Mouse (Mus musculus) kidney, embryonic 16.5 days (tissue): ENCODE data around the gene Nav2. TPM values are rescaled to one million over a fixed set of nuclear protein-coding genes. Genes with fewer than 3 reads are reported as not detected.

Source experiments
- ATAC-seq: fragments of 200-750 bp; cut with Nextera tagmentation; 2 replicates; pipeline ENCODE4 v1.8.0; 2017; ENCODE audit warnings: moderate TSS enrichment; ENCODE audit not compliant: low FRiP score, low TSS enrichment
- H3K27ac ChIP-seq: fragments of 300-500 bp; sonication (generic); 2 replicates; pipeline ENCODE4 v1.5.1; 2014; ENCODE audit warnings: low read length
- H3K27me3 ChIP-seq: fragments of 300-500 bp; sonication (generic); 2 replicates; pipeline ENCODE4 v1.6.1; 2014; ENCODE audit warnings: low read length, control low read depth, mixed read lengths; ENCODE audit not compliant: insufficient read depth
- H3K36me3 ChIP-seq: fragments of 300-500 bp; sonication (generic); 2 replicates; pipeline ENCODE4 v1.6.1; 2014; ENCODE audit warnings: low read length, control low read depth, mixed read lengths; ENCODE audit not compliant: insufficient read depth
- H3K4me1 ChIP-seq: fragments of 300-500 bp; sonication (generic); 2 replicates; pipeline ENCODE4 v1.6.1; 2014; ENCODE audit warnings: low read length, control low read depth, mixed read lengths; ENCODE audit not compliant: insufficient read depth
- H3K4me2 ChIP-seq: fragments of 300-500 bp; sonication (generic); replicated peaks from 2 replicates; pipeline ENCODE4 v1.6.1; 2014; ENCODE audit warnings: low read depth, low read length
- H3K4me3 ChIP-seq: fragments of 300-500 bp; sonication (generic); 2 replicates; pipeline ENCODE4 v1.5.1; 2014; ENCODE audit warnings: mild to moderate bottlenecking, low read length
- H3K9ac ChIP-seq: fragments of 300-500 bp; sonication (generic); replicated peaks from 2 replicates; pipeline ENCODE4 v1.6.1; 2014; ENCODE audit warnings: low read length
- H3K9me3 ChIP-seq: fragments of 300-500 bp; sonication (generic); 2 replicates; pipeline ENCODE4 v1.6.1; 2016; ENCODE audit warnings: low read length, control low read depth
- WGBS: fragments of 180-500 bp; shearing (Covaris S2); extraction: QIAGEN DNeasy Blood & Tissue Kit; methylation state at CpG from one replicate; pipeline ENCODE4 v1.1.7; 2014; 5-methylcytosine and 5-hydroxymethylcytosine counted together
- polyA plus RNA-seq: library from polyadenylated mRNA; unstranded; fragments of >200 nt; fragmentation: Nextera tagmentation; extraction: Ambion mirVana; gene quantifications from 2 replicates; pipeline ENCODE4 v1.2.1, GENCODE M21; 2015

Gene Nav2
- polyA plus RNA-seq, 1 experiment from 2014 or later: 22.6 TPM

DNA sequence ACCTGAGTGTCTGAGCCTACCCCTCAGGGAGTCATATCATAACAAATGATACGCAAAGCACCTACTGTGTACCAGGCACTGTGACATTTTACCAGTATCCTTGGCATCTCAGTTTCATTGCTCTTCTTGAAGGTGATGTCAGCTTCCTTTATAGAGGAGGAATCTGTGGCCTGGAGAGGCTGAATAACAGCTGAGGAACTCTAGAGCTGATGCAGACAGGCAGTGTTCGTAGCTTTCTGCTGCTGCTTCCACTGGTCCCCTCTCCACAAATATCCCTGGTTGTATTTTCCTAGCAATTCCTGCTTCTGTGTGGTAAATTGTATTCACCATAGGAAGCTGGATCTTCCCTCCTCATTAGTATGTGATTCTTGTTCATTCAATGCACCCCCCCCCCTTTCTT is 462.8 kb downstream of the Nav2 start:
- Histone ChIP-seq H3K36me3 (no peaks in the 10 kb centered on the region), H3K9me3 (no peaks in the 10 kb centered on the region), H3K27me3 (no peaks in the 10 kb centered on the region), H3K9ac (no peak overlapping the region), H3K4me2 (no peak overlapping the region), H3K27ac (no peak overlapping the region), H3K4me1 (peaks cover 8% of the 10 kb centered on the region), H3K4me3 (no peak overlapping the region)
- ATAC-seq: no peak
- WGBS: 96% methylated on average over 2 of the region's 2 CpGs

DNA sequence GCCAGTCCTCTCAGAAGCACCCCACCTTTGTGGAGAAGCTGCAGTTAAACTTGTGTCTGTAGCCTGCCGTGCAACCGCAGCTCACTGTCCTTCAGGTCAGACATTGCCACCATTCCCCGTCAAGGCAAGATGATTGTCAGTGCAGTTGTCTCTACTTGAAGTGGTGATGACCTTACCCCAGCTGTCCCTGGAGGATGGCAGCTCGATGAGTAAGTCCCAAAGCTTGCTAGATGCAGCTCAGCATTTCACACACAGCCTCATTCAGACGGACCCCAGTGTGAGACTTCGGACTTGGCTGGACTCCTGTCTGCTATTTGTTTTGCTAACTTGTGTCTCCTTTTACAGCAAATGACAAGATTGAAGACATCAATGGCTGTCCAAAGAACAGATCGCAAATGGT is 463.5 kb downstream of the Nav2 start:
- Histone ChIP-seq H3K36me3 (no peaks in the 10 kb centered on the region), H3K9ac (no peak overlapping the region), H3K9me3 (no peaks in the 10 kb centered on the region), H3K4me2 (no peak overlapping the region), H3K4me3 (no peak overlapping the region), H3K4me1 (peaks cover 8% of the 10 kb centered on the region), H3K27ac (no peak overlapping the region), H3K27me3 (no peaks in the 10 kb centered on the region)
- 72% methylated on average over 7 of the region's 7 CpGs for WGBS
- ATAC-seq: no peak

DNA sequence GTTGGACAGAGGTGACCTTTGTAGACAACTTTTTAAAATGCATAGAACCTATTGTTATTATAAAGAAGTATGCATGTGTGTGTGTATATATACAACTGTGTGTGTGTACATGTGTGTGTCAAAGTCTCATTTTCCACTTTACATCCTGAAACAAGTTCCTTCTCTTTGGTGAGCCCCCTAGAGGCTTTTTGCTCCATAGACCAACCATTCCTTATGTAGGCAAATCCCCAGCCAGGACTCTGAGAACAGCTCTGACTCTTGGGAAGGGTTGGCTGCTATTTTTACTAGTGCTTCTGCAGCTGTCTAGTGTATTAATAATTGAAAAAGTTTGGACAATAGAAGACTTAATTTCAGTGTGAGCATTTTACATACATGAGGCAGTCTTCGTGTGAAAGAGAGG is 464.7 kb downstream of the Nav2 start:
- peaks cover 7% of the 10 kb centered on the region for H3K4me1 ChIP-seq
- 0 out of 2 replicates have a peak, but pooled peaks cover 5% of the 10 kb centered on the region for H3K36me3 ChIP-seq
- 87% methylated on average over 1 of the region's 1 CpGs for WGBS
- H3K4me2 ChIP-seq: no peak overlapping the region
- H3K9ac ChIP-seq: no peak overlapping the region
- no peak overlapping the region for H3K27ac ChIP-seq
- H3K9me3 ChIP-seq: no peaks in the 10 kb centered on the region
- no peaks in the 10 kb centered on the region for H3K27me3 ChIP-seq
- ATAC-seq: no peak
- H3K4me3 ChIP-seq: no peak overlapping the region

DNA sequence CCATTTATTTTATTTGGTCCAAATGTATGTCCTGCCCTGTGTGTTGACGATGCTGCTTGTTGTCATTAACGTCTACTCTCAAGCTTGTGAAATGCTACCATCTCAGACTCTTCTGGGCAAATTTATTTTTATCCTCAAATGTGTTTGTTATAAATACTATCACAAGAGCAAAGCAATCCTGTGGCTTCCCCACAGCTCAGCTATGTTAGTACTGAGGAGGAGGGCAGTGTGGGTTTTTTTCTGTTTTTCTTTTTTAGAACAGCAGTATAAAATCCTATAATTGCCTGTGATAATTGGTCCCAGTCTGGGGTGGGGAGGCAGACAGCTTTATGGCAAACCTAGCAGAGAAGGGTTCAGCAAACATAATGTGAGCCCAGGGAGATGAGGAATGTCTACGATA is 465.1 kb downstream of the Nav2 start:
- Histone ChIP-seq H3K36me3 (0 out of 2 replicates have a peak, but pooled peaks cover 5% of the 10 kb centered on the region), H3K9ac (no peak overlapping the region), H3K4me3 (no peak overlapping the region), H3K9me3 (no peaks in the 10 kb centered on the region), H3K4me2 (no peak overlapping the region), H3K27me3 (no peaks in the 10 kb centered on the region), H3K27ac (no peak overlapping the region), H3K4me1 (peaks cover 2% of the 10 kb centered on the region)
- ATAC-seq: no peak
- 69% methylated on average over 3 of the region's 3 CpGs for WGBS

DNA sequence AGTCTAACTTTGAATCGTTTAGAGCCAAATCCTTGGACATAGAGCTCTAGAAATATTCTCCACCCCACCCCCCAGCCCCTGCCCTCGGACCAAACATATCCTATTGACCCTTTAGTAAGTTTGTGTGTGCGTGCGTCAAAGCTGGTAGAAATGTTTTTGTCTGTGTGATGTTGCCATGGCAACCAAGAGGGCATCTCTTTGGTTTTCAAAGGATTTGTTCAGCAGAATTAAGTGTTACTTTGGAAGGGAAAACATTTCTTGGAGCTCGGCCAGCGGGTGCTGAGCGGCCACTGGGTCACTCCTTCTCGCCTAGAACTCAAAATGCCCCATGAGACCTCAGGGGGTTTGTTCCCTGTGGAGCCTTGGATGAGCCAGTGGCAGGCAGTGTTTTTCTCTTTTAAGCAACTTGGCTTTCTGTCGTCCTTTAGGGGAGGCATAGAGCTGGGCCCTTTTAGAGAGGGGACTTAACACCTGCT is 467.0 kb downstream of the Nav2 start:
- Histone ChIP-seq H3K9ac (no peak overlapping the region), H3K36me3 (0 out of 2 replicates have a peak, but pooled peaks cover 5% of the 10 kb centered on the region), H3K27ac (no peak overlapping the region), H3K4me2 (no peak overlapping the region), H3K4me1 (no peaks in the 10 kb centered on the region), H3K9me3 (no peaks in the 10 kb centered on the region), H3K27me3 (no peaks in the 10 kb centered on the region), H3K4me3 (no peak overlapping the region)
- ATAC-seq: no peak
- 46% methylated on average over 9 of the region's 9 CpGs for WGBS

DNA sequence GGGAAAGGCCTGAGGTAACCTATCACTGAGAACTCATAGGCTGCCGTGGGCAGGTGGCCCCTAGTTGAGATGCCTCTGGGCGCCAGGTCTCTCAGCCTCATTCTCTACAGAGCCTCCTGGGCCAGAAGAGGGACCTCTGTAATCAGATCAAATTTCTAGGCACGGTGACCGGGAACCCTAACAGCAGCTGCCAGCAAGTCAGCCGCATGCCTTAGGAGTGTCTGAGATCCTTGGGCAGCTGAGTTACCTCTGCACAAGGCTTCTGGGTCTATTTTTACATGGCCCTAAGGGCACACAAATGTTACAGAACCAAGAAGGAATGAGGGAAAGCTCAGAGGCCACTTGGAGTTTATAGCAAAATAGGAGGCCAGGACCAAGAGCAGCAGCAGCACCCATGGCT is 470.1 kb downstream of the Nav2 start:
- WGBS: 42% methylated on average over 5 of the region's 5 CpGs
- Histone ChIP-seq H3K4me2 (no peak overlapping the region), H3K27me3 (no peaks in the 10 kb centered on the region), H3K4me1 (no peaks in the 10 kb centered on the region), H3K27ac (no peak overlapping the region), H3K9me3 (no peaks in the 10 kb centered on the region), H3K9ac (no peak overlapping the region), H3K4me3 (no peak overlapping the region), H3K36me3 (0 out of 2 replicates have a peak, but pooled peaks cover 5% of the 10 kb centered on the region)
- no peak for ATAC-seq

DNA sequence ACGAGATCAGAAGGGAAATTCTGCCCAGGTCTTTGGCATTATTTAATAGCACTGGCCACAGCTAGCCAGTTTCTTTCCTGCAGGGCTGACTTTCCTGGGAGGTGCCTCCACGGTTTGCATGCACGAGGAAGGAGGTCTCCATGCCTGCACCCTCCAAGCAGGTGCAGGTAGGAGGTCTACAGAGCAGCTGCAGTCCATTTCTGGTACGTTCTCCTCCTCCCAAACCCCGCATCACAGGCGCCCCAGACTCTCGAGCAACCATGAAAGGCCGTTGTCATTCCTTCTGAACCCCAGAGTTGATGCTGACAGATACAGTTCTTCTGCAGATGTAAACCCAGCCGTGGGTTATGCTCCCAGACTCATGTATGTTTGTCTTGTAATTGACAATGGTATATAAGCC is 472.4 kb downstream of the Nav2 start:
- 76% methylated on average over 9 of the region's 9 CpGs for WGBS
- no peaks in the 10 kb centered on the region for H3K27me3 ChIP-seq
- no peak overlapping the region for H3K27ac ChIP-seq
- no peaks in the 10 kb centered on the region for H3K9me3 ChIP-seq
- H3K4me2 ChIP-seq: no peak overlapping the region
- no peak overlapping the region for H3K4me3 ChIP-seq
- ATAC-seq: no peak
- 0 out of 2 replicates have a peak, but pooled peaks cover 5% of the 10 kb centered on the region for H3K36me3 ChIP-seq
- no peak overlapping the region for H3K9ac ChIP-seq
- no peaks in the 10 kb centered on the region for H3K4me1 ChIP-seq

DNA sequence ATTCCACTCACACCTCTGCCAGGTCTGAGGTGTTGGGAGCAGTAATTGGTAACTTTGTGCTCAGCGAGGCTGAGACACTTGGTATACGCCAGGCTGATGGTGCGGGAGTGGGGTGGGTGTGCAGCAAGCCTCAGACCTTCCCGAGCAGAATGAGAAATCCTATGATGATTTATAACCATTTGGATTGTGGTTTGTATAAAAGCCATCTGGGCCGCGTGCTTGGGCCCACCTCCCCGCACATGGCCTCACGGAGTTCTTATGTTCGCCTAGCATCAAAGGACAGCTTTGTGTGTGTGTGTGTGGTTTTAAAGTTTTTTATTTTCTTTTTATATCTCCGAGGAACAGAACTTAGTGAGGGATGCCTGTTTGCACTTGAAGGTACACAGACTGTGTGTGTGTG is 474.4 kb downstream of the Nav2 start:
- H3K27me3 ChIP-seq: no peaks in the 10 kb centered on the region
- ATAC-seq: no peak
- no peak overlapping the region for H3K27ac ChIP-seq
- 40% methylated on average over 10 of the region's 10 CpGs for whole genome bisulfite sequencing
- no peak overlapping the region for H3K9ac ChIP-seq
- 0 out of 2 replicates have a peak, but pooled peaks cover under 1% of the 10 kb centered on the region for H3K36me3 ChIP-seq
- no peak overlapping the region for H3K4me2 ChIP-seq
- H3K4me1 ChIP-seq: no peaks in the 10 kb centered on the region
- no peak overlapping the region for H3K4me3 ChIP-seq
- no peaks in the 10 kb centered on the region for H3K9me3 ChIP-seq

DNA sequence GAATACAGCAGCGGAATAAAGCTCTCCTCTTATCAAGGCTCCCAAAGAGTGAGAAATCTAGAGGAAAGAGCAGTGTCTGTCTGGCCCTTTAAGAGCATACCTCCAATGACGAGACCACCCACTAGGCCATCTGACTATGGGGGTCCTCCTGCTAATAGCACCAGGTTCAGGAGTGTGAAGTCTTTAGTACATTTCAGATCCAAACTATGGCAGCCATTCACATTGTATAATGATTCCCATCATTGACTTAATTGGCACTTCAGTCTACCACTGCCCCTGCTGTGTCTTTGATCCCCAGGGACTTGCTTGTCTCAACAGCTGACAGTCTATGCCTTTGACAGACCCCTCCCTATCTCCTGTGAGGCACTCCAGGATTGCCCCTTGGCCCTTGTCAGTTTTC is 479.6 kb downstream of the Nav2 start:
- Histone ChIP-seq H3K27me3 (no peaks in the 10 kb centered on the region), H3K36me3 (no peaks in the 10 kb centered on the region), H3K4me3 (no peak overlapping the region), H3K4me1 (no peaks in the 10 kb centered on the region; the same call in 1 of the 2 replicates), H3K9ac (no peak overlapping the region), H3K27ac (no peak overlapping the region), H3K9me3 (no peaks in the 10 kb centered on the region), H3K4me2 (no peak overlapping the region)
- WGBS: 66% methylated on average over 2 of the region's 2 CpGs
- ATAC-seq: no peak

DNA sequence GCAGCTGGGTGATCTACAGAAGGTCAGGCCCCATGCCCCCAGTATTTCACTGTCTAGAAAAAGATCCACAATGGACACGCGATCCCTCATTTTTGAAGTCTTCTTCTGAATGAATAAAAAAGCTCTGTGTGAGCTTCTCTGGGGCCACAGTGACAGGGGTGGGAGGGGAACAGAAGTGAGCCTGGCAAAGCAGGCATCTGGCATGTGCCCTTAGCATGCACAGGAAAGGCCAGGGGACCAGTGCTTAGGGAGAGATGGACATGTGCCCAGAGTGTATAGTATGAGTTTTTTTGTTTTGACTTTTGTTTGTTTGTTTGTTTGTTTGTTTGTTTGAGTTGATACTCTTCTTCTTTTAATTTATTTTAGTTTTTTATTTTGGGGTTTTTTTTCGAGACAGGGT is 481.8 kb downstream of the Nav2 start:
- no peaks in the 10 kb centered on the region for H3K27me3 ChIP-seq
- no peak for ATAC-seq
- no peak overlapping the region for H3K4me2 ChIP-seq
- no peaks in the 10 kb centered on the region; the same call in 1 of the 2 replicates for H3K4me1 ChIP-seq
- no peak overlapping the region for H3K27ac ChIP-seq
- H3K9ac ChIP-seq: no peak overlapping the region
- H3K36me3 ChIP-seq: no peaks in the 10 kb centered on the region
- WGBS: 74% methylated on average over 3 of the region's 3 CpGs
- no peak overlapping the region for H3K4me3 ChIP-seq
- H3K9me3 ChIP-seq: no peaks in the 10 kb centered on the region
